Mouse (Mus musculus) myocyte (in vitro differentiated cells): ENCODE data around the gene Mon2.

Experiments
- E2F4 ChIP-seq: IDR thresholded peaks from one replicate; pipeline ENCODE4 v1.6.1; 2011; ENCODE audit warnings: mild to moderate bottlenecking, control low read depth, moderate library complexity; ENCODE audit not compliant: insufficient read depth
- MYOG ChIP-seq, 3 experiments: IDR thresholded peaks; one replicate each; pipeline ENCODE4 v1.6.1; 2011; ENCODE audit warnings: control low read depth in 2 of 3, low read depth in 2 of 3, mild to moderate bottlenecking in 2 of 3; ENCODE audit not compliant: insufficient read length in 2 of 3, control insufficient read depth in 1 of 3, insufficient read depth in 1 of 3
- POLR2A ChIP-seq: IDR thresholded peaks from one replicate; pipeline ENCODE4 v1.6.1; 2011; ENCODE audit warnings: low read depth, mild to moderate bottlenecking, control low read depth, moderate library complexity; ENCODE audit not compliant: insufficient read length
- POLR2AphosphoS2 ChIP-seq: IDR thresholded peaks from one replicate; pipeline ENCODE4 v1.6.1; 2011; ENCODE audit warnings: low read depth, control low read depth; ENCODE audit not compliant: insufficient read length
- SRF ChIP-seq: IDR thresholded peaks from one replicate; pipeline ENCODE4 v1.6.1; 2011; ENCODE audit warnings: low read depth; ENCODE audit not compliant: control insufficient read depth, insufficient read length
- TCF12 ChIP-seq: IDR thresholded peaks from one replicate; pipeline ENCODE4 v1.6.1; 2011; ENCODE audit warnings: mild to moderate bottlenecking, control low read depth; ENCODE audit not compliant: poor library complexity, insufficient read depth, severe bottlenecking
- TCF3 ChIP-seq: IDR thresholded peaks from one replicate; pipeline ENCODE4 v1.6.1; 2011; ENCODE audit warnings: low read depth, control low read depth; ENCODE audit not compliant: insufficient read length
- USF1 ChIP-seq: IDR thresholded peaks from one replicate; pipeline ENCODE4 v1.6.1; 2011; ENCODE audit warnings: low read depth, mild to moderate bottlenecking, control low read depth, moderate library complexity

DNA sequence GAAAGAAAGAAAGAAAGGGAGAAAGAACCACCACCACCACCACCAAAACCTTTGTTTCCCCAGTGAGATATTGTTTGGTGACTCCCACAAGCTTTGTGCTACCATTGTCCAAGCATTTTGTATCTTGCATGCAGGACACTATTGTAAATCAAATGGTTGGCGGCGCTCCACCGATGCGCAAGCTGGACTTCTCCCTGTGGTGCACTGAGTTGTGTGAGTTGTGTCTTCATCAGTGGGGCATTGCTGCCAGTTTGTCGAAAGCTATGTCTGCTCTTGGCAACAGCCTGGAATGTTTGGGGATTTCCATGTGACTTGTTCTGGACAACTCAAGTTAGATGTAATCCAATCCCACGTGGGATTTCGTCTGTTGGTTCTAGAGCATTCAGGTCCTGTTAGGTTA lies 18.2 kb upstream of the Mon2 start:
- TF ChIP-seq MYOG (IDR thresholded peaks at IDR 0.05; ENCODE audit: control insufficient read depth in 1 of 3, insufficient read depth in 1 of 3, insufficient read length in 2 of 3, low read depth in 2 of 3) (no peak), TCF12 (no peak), E2F4 (no peak), POLR2A (no peak), TCF3 (no peak), POLR2AphosphoS2 (no peak), USF1 (no peak), SRF (no peak)
